Mouse (Mus musculus): ENCODE results near the gene Mical2.

GRCm38 (mm10) chr7:112405578-112405977, 179.9 kb downstream of the Mical2 start:
- no peak for TF ChIP-seq CTCF (IDR thresholded peaks at IDR 0.05; ENCODE audit: borderline replicate concordance, extremely low read depth, insufficient read depth, insufficient read length)
- TF ChIP-seq POLR2A (IDR thresholded peaks at IDR 0.05; ENCODE audit: borderline replicate concordance, extremely low read depth, insufficient read depth, insufficient read length, poor library complexity, severe bottlenecking): no peak

All from brain, embryonic 14.5 days (tissue).